Mouse (Mus musculus) stomach, postnatal 0 days (tissue): ENCODE results near the gene Ramac.

ENCODE experiments used
- CTCF ChIP-seq: IDR thresholded peaks from 2 replicates; pipeline ENCODE4 v1.5.1; 2016; ENCODE audit warnings: antibody characterized with exemption, low read depth, mild to moderate bottlenecking, moderate library complexity
- EP300 ChIP-seq: optimal IDR thresholded peaks from 2 replicates; pipeline ENCODE3; 2016; ENCODE audit warnings: antibody characterized with exemption

DNA sequence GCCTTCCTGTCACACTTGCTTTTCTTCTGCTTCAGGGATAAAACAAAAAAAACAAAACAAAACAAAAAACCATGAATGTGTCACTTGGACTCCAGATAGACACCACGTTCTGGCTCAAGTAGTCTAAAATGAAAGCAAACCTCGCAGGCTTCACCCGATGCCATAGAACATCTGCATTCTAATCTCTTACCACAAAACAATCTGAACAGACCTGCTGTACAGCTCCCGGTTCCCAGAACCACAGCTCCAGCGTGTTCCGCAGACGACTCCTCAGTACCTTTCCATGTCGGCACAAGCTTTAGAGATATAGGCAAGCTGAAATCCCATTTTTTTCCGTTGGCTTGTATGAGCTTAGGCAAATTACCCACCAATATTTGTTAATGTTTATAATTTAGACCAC, 32.9 kb upstream of the Ramac start:
- TF ChIP-seq CTCF (no peak), EP300 (no peak)
